Mouse (Mus musculus) adrenal gland, adult (tissue): ENCODE results near the gene Ifitm3.

ENCODE experiments used
- DNase-seq, 2 experiments: peaks; one replicate each; pipeline ENCODE4 v3.0.0; 2022 to 2023; ENCODE audit warnings: low spot score in 1 of 2; ENCODE audit not compliant: inconsistent age in 2 of 2

The Ifitm3 gene

DNA sequence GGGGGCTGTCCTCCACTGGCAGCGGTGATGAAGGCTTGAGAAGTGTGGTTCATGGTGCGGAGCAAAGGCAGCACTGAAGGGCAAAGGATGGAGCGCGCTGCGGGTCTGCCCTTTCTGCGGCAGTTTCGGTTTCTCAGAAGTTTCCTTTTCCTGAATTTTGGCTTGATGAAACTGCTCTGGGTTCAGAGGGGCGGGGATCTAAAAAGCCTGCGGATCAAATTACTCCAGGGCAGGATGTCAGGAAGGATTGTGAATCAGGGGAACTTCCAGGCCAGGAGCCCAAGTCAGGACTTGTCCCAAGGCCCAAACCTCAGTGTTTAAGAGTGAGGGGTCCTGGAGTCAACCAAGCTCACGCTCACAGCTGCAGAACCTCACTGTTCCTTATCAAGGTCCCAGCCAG lies at the start of gene Ifitm3:
Gene Ifitm3 (minus strand): TSS at position 178 of the 400 bp plus-strand sequence.
- DNase-seq: peak; percentile 69 to 88

DNA sequence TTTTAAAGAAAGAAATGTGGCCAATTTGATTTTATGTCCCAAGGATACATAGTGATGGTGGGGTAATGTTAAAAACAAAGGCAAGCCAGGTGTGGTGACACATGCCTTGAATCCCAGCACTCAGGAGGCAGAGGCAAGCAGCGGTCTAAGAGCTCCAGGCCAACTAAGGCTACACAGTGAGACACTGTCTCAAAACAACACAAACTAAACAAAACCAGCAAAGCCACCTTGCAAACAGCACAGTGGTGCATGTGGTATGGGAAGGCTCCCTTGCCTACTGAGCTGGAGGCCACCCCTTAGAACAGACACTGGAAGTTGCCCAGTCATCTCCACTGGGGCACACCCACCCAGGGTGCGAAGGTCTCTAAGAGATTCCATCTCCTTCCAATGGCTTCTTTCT lies 49.4 kb upstream of the Ifitm3 start:
- no peak for DNase-seq

DNA sequence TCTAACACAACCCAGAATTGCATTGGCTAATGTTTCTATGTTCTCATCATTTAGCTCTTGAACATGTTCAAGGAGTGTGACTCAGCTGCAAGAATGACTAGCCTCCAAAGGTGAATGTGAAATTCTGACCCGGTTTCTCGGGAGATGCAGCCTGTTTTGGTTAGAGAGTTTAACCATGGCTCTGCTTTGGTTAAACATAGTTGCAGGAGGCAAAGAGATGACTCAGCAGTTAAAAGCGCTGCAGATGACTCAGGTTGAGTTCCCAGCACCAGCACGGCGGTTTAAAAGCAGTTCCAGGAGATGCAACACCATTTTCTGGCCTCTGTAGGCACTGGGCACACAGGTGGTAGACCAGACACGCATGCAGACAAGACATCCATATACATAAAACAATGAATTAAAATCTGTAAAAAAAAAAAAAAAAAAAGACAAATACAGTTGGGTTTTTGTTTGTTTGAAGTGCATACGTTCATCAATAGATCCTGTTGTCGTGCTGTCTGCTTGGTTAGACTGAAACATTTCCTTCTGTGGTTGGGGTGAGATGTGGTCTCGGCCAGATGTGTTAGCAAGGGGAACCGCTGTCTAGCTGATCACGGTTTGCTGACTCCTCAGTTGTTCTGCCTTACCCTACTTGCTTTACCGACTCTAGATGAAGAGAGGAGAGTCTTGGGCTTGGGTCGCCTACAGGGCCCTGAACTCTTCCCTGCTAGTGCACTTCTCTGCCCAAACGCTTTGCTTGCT lies 48.2 kb upstream of the Ifitm3 start:
- no peak for DNase-seq

DNA sequence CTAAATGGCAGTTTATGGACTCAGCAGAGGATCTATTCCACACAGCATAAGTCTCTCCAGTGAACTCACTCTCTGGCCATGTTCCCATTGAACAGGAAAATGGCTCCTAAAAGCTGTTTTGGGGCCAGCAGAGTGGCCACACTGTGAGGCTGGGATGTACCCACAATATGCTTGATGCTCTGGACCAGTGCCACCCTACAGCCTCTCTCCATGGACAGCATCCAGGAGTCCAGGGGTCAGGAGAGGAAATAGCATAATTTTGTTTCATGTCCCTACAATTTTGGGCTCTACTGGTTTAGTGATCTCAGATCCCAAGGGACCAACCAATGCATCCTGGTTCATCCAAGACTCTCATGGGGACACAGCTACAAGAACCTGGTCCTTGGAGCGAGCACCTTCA lies 47.0 kb upstream of the Ifitm3 start:
- no peak for DNase-seq

DNA sequence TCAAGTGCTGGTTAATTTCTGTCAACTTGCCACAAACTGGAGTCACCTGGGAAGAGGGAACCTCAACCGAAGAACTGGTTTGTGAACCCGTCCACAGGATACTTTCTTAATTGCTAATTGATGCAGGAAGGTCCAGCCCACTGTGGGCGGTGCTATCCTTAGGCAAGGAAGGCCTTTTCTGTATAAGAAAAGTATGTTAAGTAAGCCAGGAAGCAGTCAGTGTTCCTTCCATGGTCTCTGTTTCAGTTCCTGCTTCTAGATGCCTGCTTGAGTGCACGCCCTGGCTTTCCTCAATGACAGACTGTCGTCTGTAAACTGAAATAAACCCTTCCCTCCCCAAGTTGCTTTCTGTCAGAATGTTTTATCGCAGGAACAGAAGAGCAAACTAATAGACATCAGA lies 46.4 kb upstream of the Ifitm3 start:
- no peak for DNase-seq

DNA sequence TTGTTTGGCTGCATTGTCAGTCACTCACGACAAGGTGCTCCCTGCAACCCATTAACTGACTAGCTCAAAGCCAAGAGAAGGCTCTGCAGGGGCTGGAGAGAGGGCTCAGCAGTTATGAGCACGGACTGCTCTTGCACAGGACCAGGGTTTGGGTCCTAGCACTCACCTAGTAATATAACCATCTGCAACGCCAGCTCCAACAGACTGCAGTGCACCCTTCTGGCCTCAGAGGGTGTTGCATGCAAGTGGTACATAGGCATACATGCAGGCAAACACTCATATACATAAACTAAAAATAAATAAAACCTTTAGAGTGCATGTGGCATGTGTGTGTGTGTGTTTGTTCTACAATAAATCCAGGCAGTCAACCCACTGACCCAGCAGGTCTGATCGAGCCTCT lies 45.2 kb upstream of the Ifitm3 start:
- no peak for DNase-seq

DNA sequence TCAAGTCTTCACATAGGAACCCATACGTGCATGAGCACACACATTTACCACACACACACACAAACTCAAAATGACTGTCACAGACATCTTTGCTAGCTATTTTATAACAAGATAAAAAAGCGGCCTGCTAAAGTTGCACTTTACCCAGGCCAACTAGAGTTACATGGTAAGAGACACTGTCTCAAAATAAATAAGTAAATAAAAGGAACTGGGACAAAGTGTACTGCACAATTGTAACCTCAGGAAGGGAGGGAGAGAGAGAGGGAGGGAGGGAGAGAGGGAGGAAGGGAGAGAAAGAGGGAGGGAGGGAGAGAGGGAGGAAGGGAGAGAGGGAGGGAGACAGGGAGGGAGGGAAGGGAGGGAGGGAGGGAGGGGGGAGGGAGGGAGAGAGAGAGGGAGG lies 41.9 kb upstream of the Ifitm3 start:
- no peak for DNase-seq

DNA sequence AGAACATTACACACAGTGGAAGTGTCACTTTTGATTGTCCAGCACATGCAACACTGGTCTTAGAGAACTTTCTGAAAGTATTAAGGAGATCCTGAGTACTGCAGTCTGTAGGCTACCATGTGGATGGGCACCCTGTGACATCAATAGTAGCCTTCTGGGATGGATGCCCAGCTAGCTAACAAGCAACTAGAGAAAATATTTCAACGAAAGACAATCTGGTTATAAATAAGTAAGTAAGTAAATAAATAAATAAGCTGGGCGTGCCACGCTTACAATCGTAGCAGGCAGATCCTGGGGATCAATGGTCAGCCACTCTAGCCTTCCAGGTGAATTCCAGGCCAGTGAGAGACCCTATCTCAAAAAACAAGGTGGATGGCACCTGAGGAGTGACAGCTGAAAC lies 41.4 kb upstream of the Ifitm3 start:
- DNase-seq: no peak

DNA sequence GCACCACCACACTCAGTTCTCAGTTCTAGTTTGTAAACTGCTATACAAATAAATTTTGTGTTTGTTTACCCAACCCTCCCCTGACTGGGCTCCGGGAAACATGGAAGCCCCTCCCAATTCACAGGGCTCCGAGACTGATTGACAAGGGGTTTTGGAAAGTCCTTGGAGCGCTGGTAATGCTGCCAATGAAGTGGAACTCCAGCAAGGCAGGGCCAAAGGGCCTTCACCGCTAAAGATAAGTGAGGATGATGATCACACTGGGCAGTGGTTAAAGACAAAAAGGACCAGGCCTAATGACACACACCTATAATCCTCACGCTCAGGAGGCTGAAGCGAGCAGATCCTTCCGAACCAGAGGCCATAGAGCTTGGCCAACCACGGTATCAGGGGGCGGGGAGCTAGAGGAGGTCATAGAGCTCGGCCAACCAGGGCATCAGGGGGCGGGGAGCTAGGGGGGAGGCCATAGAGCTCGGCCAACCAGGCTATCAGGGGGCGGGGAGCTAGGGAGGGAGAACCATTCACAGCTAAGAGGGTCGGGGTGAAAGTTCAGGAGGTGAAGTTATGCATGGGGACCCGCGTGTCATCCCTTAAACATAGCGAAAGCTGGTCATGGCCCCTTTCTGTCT lies 40.6 kb upstream of the Ifitm3 start:
- peak in 1 of 2 experiments; percentile 56 for DNase-seq

DNA sequence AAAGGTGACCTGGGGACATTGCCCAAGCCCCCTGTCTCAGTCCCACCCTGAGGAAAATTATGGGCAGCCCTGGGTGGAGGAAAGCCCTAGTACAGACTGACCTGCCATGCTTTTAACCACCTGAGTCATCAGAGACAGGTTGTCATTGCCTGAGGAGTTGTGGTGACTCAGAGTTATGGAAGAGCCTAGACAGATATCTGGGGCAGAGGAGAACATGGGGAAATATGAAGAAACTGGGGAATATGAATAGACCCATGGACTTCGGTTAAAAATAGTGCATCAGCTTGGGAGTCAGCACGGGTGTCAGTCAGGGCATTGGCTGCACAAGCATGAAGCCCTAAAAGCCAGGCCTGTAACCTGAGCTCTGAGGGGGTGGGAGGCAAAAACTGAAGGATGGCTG lies 38.8 kb upstream of the Ifitm3 start:
- peak in 1 of 2 experiments; percentile 38 for DNase-seq

DNA sequence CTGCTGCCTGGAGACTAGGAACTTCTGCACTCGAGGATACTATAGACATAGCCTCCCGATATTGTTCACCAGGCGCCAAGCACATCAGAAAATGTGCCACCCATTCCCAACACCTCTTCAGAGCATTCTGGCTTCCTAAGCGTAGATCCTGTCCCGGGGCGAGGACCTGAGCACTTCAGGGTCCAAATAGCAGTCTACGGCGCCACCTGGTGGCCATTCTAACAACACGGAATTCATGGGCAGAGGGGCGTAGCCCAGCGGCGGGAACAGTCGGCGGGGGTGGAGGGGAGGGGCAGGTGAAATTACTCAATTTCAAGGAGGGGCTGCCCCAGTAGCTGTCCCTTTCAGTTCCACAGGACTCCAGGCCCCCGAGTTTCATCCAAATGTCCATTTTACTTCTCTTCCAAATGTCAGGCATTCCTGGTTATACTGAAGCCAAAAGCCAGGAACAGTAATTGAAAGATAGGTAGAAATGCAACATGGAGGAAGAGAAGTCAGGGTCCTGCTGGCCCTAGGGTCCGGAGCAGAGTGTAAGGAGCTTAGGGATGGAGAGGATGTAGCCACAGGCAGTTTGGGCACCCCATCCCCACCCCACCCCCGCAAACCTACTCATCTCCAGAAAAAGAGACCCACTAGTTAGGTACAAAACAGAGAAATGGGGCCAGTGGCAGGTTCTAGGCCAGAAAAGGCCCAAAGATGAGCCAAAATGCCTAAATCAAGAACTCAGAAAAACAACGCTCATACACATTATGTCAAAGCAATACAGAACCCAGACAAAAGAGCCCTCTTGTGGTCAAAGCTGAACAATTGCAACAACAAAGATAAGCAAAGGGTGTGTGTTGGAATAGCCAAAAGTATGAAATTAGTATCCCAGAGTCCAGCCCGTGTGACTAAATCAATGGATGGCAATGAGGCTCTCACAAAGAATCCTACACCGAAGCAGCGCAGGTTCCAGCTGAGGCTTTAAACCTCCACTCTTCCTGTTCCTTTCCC lies 38.0 kb upstream of the Ifitm3 start:
- DNase-seq: peak; percentile 90 to 97

DNA sequence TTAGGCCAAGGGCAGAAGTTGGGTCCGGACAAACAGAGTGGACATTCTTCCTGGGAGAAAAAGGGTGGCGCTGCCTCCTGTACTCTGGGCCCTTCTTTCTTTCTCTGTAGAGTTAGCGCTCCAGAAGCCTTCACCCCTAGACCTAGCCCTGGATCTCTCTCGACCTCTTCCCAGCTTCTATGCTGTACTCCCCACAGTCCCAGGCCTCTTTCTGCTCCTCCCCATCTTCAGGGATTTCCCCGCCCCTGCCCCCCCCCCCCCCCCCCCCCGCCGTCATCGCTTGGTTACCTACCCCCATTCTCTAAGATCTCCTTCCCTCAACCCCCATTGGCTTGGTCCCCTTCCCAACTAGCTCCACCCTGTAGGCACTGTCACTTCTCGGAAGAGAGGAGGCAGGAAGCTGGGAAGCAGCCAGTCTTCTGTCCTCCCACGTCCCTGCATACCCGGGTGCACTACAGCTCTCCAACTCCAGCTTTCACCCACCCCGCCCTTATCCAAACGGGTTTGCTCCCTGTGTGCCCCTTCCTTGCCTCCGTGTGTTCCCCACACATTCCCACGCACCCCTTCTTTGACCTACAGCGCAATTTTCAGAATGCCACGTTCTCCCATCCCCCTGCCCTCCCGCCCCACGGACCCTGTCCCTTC lies 37.1 kb upstream of the Ifitm3 start:
- DNase-seq: peak; percentile 81 to 91

DNA sequence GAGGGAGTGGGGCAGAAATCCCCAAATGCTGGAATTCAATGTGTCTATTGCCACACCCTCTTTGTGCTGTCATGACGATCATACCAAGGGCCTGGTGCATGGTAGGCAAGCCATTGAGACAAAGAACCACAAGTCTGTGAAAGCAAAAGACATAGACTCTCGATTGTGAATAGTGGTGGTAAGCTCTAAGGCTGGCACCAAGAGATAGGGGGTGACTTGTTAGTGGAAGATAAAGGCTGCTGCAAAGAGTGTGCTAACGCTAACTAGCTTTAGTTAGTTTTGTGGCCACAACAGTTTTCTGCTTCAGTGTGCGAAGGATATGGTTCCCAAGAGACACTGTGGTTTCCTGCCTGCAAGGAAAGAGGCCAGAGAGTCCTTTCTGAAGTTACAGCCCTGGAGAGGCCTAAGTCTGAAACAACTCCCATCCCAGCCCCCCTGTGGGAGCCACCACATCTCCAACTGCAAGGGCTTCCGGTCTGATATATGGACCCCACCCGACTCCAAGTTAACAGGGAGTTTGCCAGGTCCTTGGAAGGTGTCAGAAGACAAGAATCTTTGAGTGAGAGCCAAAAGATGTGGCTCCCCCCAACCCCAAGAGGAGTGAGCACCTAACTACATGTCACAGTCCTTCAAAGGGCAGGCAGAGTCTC lies 36.5 kb upstream of the Ifitm3 start:
- peak; percentile 35 to 71 for DNase-seq

DNA sequence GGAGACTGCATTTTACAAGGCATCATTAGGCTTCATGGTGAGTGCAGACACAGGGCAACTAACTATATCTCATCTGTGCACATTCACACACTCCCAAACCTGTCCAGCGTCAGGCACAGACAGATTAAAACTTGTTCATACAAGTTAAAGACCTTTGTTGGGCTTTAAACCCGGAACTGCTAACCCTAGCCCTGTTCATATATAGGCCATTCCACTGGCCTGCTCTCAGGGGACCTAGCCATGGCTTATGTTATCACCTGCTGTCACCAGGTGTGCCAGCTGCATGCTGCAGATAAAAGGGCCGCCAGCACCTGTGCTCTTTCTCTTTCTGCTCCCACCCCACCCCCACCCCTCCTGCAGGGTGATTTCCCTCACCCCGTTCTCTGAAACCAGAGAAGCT lies 32.0 kb upstream of the Ifitm3 start:
- no peak for DNase-seq

DNA sequence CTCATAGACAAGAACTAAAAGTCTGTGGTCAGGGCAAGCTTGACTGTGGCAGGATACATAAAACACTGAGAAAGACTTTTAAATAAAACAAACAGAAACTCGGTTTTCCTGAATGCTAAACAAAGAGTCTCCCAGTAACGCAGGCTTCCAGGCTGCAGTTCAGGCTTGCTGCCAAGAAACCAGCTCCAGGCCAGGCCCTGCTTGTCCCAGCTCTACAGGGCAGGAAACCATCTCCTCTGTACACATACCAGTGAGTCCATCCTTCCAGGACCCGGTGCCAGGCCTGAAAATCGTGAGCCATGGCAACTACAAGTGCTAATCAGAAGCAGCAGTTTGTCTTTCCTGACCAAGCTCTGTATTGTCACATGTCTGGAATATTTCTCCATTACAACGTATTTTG lies 31.1 kb upstream of the Ifitm3 start:
- peak; percentile 77 to 82 for DNase-seq

DNA sequence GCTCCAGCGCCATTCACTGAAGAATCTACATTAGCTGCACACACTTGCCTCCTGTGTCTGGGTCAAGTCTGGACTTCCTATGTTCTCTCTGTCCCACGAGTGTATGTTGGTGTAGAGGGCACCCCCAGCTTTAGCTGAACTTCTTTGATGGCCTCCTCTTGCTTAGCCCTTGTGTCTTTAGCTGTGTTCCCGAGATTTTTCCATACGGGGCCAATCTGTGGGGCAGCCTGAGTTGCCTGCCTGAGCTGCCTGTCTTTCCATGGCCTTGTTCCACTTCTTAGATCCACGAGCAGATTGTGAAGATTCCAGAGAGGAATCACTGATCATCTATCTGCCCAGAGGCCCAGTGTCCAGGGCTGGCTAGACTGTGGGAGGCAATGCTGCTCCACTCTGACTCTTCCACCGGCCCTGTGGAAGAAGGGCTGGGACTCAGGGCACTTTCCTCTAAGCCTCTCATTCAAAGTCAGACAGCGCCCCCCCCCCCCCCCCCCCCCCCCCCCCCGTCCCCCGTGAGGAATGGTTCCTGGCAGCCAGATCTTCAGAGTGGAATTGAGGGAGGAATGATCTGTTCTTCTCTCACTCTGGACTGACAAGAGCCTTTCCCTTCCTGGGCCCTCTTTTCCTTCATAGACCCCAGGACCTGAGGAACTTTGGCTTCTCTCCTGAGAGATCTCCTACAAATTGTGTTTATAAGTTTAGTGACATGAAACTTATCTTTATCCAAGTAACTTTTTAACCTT lies 30.5 kb upstream of the Ifitm3 start:
- peak in 1 of 2 experiments; percentile 34 for DNase-seq

DNA sequence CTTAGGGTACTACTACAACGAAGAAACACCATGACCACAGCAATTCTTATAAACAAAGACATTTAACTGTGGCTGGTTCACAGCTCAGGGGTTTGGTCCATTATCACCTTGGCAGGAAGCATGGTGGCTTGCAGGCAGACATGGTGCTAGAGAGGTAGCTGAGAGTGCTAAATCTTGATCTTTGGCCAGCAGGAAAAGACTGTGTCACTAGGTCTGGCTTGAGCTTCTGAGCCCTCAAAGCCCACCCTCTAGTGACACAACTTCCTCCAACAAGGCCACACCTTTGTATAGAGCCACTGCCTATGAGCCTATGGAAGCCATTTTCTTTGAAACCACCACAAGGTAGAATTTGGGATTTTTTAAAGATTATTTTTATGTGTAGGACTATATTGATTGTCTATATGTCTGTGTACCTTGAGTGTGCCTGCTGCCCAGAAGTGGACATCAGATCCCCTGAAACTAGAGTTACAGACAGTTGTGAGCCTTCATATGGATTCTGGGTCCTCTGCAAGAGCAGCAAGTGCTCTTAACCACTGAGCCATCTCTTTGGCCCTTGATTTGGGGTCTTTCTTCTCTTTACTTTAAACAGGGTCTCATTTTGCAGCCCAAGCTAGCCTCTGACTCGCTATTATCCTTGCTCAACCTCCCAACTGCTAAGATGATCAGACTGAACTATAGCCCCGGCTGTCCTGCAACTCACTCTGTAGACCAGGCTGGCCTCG lies 29.0 kb upstream of the Ifitm3 start:
- no peak for DNase-seq

DNA sequence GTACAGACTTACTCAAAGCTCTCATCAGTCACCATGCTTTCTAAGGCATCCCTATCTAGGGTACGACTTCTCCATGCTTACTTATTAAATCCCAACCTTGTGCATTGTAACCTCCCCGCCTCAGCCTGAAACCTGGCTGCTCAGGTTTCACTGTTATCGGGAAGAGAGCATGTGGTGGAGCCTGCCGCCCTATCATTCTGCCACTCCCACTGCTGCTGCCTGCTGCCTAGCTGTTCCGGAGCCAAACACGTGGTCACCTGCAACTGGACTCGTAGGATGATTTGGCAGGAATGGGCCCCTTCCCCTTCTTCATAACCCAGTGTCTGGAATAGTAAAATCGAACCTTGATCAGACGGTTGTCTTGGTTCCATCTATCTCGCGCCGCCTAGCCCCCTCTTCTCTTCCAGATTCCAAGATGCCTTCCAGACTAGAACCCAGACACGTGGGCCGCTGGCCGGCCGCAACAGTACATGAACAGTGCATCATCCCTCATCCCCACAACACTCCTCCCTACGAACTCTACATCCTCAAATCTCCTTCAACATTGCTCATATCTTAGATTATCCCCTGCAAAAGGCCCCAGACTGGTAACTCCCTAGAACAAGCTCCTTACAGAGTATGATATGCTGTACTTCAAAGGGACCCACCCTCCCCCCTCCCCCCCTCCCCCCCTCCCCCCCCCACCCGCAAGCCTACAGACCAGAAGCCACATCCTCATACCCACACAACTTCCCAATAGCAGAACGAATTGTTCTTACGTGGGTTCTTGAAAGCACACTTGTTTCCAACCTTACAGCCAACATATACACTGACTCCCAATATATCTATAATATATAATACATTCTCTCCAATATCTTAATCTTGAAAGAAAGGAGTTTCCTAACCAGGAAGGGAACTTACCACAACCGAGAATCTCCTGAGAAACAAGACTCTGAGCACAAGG lies 27.8 kb upstream of the Ifitm3 start:
- DNase-seq: no peak
